Mouse (Mus musculus) adrenal gland, adult 8-10 months (tissue): ENCODE measurements at regions not wholly inside any gene's neighbourhood (a gene's known extent, or its start where the extent isn't known, plus 50 kb on each side); places are given as distances from the start of the nearest gene placed in this dataset.

ENCODE experiments used
- DNase-seq: peaks from one replicate; pipeline ENCODE4 v3.0.0; 2022

GRCm38 (mm10) chr4:74466081-74466480 is 223.8 kb downstream of the Kdm4c start:
- DNase-seq = no peak

- DNase-seq = no peak
Observed at GRCm38 (mm10) chr4:74512489-74512888, 270.2 kb downstream of the Kdm4c start.

- peak; percentile 13 for DNase-seq
Observed at GRCm38 (mm10) chr4:74553888-74554287, 311.6 kb downstream of the Kdm4c start.

GRCm38 (mm10) chr4:74563565-74563964 is 321.3 kb downstream of the Kdm4c start:
- DNase-seq = no peak

GRCm38 (mm10) chr4:74586400-74586799 is 344.1 kb downstream of the Kdm4c start:
- DNase-seq = no peak

- DNase-seq = no peak
Observed at GRCm38 (mm10) chr4:74587125-74587524, 344.8 kb downstream of the Kdm4c start.

- DNase-seq = no peak
Observed at GRCm38 (mm10) chr4:74588761-74589160, 346.5 kb downstream of the Kdm4c start.

GRCm38 (mm10) chr4:74613032-74613431 is 370.7 kb downstream of the Kdm4c start:
- DNase-seq = peak; percentile 8
